Mouse (Mus musculus) limb, embryonic 14.5 days (tissue): ENCODE results near the gene Clpb. TPM values are rescaled to one million over a fixed set of nuclear protein-coding genes. Genes with fewer than 3 reads are reported as not detected.

Experiments used
- ATAC-seq: fragments of 200-750 bp; cut with Nextera tagmentation; 2 replicates; pipeline ENCODE4 v1.8.0; 2017; ENCODE audit warnings: low read depth, moderate number of reproducible peaks, moderate TSS enrichment; ENCODE audit not compliant: low FRiP score
- DNase-seq: peaks from one replicate; pipeline ENCODE4 v3.0.0-alpha.2; 2015; ENCODE audit warnings: low spot score
- H3K27ac ChIP-seq: fragments of 300-500 bp; sonication (generic); replicated peaks from 2 replicates; pipeline ENCODE4 v1.5.1; 2014; ENCODE audit warnings: low read depth, mild to moderate bottlenecking, low read length, moderate library complexity, mixed read lengths
- H3K27me3 ChIP-seq: fragments of 300-500 bp; sonication (generic); 2 replicates; pipeline ENCODE4 v1.6.1; 2014; ENCODE audit warnings: low read length, mixed read lengths; ENCODE audit not compliant: control insufficient read depth, insufficient read depth
- H3K36me3 ChIP-seq: fragments of 300-500 bp; sonication (generic); 2 replicates; pipeline ENCODE4 v1.6.1; 2014; ENCODE audit warnings: mild to moderate bottlenecking, low read length, moderate library complexity, mixed read lengths; ENCODE audit not compliant: control insufficient read depth, insufficient read depth
- H3K4me1 ChIP-seq: fragments of 300-500 bp; sonication (generic); 2 replicates; pipeline ENCODE4 v1.6.1; 2014; ENCODE audit warnings: antibody characterized with exemption, low read length, mixed read lengths; ENCODE audit not compliant: control insufficient read depth, insufficient read depth
- H3K4me2 ChIP-seq: fragments of 300-500 bp; sonication (generic); replicated peaks from 2 replicates; pipeline ENCODE4 v1.6.1; 2014; ENCODE audit warnings: low read depth, mild to moderate bottlenecking, low read length, moderate library complexity; ENCODE audit not compliant: severe bottlenecking
- H3K4me3 ChIP-seq: fragments of 300-500 bp; sonication (generic); replicated peaks from 2 replicates; pipeline ENCODE4 v1.5.1; 2014; ENCODE audit warnings: low read length
- H3K9ac ChIP-seq: fragments of 300-500 bp; sonication (generic); 2 replicates; pipeline ENCODE4 v1.6.1; 2014; ENCODE audit warnings: mild to moderate bottlenecking, low read depth, low read length, moderate library complexity; ENCODE audit not compliant: severe bottlenecking
- H3K9me3 ChIP-seq: fragments of 300-500 bp; sonication (generic); 2 replicates; pipeline ENCODE4 v1.6.1; 2016; ENCODE audit warnings: low read length; ENCODE audit not compliant: control insufficient read depth
- POLR2A ChIP-seq: fragments of 200-500 bp; IDR thresholded peaks from 2 replicates; pipeline ENCODE4 v1.8.0; 2012; ENCODE audit warnings: inconsistent platforms, mild to moderate bottlenecking, moderate library complexity, borderline replicate concordance; ENCODE audit not compliant: insufficient read depth, insufficient read length; ENCODE audit errors: extremely low read depth
- WGBS: fragments of 180-500 bp; shearing (Covaris S2); extraction: QIAGEN DNeasy Blood & Tissue Kit; methylation state at CpG from one replicate; pipeline ENCODE4 v1.1.7; 2014; 5-methylcytosine and 5-hydroxymethylcytosine counted together
- polyA plus RNA-seq, 2 experiments: library from polyadenylated mRNA; depleted of rRNA in 1 of 2; stranded (reverse) in 1 of 2; unstranded in 1 of 2; fragments of >200 nt; fragmentation: Nextera tagmentation in 1 of 2; extraction: Ambion mirVana in 1 of 2; gene quantifications; 2 replicates each; pipeline versions ENCODE4 v1.2.1 to v1.2.3; 2012 to 2014

Clpb gene
- polyA plus RNA-seq, 2 experiments = 27.6 to 41.7 TPM

DNA sequence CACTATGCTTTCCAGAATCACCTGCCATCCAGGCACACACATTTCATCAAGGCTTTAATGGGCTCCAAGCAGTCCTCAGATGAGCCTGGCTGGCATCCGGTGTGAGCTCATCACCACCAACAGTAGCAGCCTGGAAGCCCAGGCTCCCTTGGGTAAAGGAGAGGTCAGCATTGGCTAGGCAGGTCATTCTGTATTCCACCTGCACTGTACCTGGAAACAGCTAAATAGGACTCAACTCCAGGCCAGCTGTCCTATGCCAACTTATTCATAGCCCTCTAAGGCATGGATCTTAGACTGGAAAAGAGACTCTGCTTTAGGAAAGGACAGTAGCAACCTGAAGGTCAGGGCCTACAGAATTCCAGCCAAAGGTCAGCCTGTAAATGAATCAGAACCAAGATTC, 68.7 kb downstream of the Clpb start:
- WGBS = 82% methylated on average over 1 of the region's 1 CpGs

DNA sequence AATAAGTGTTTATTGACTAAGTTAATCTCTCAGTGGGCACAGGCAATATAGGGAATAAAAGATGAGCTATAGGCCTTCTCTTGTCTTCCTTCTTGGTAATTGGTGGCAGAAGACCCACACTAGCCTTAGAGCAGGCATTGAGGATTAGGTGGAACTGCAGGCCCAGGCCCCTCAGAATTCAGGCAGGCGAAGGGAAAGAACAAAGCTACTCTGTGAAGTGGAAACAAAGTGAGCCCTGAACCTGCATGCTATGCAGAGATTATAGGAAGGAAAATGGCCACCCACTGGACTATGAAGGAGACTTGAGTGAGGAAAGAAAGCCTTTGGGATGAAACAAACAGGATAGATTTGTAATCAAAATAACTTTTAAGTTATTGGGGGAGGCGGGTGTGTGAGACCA, 69.6 kb downstream of the Clpb start:
- TF ChIP-seq POLR2A = no peak

More for the DNA sequence above, 68.7 kb downstream of the Clpb start:
- Histone ChIP-seq H3K9ac (no peak overlapping the region), H3K9me3 (no peaks in the 10 kb centered on the region), H3K4me1 (no peaks in the 10 kb centered on the region), H3K27ac (no peak overlapping the region), H3K4me3 (no peak overlapping the region), H3K4me2 (no peak overlapping the region), H3K27me3 (no peaks in the 10 kb centered on the region), H3K36me3 (peaks cover 3% of the 10 kb centered on the region; the same call in 1 of the 2 replicates)
- no peak for TF ChIP-seq POLR2A
- DNase-seq = no peak
- no peak for ATAC-seq

DNA sequence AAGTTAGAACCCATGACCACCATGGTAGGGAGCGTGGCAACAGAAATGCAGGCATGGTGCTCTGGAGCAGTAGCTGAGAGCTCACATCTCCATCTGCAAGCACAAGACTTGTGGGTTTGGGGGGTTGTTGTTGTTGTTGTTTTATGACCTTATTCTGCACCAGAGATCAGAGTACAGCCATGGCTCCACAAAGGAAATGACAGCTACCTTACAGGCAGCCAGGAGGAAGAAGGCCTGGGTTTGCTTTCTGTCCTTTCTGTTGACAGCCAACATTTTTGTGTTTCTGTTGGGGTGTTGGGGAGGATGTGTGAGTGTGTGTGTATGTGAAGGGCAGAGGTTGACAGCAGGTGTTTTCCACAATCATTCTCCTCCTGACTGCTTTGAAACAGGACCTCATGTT, 71.9 kb downstream of the Clpb start:
- no peak for TF ChIP-seq POLR2A
- no peak overlapping the region for H3K9ac ChIP-seq
- WGBS = 86% methylated on average over 1 of the region's 1 CpGs
- no peak for DNase-seq
- H3K4me1 ChIP-seq = no peaks in the 10 kb centered on the region
- ATAC-seq = no peak
- H3K27ac ChIP-seq = no peak overlapping the region
- no peak overlapping the region for H3K4me3 ChIP-seq
- H3K27me3 ChIP-seq = no peaks in the 10 kb centered on the region
- no peaks in the 10 kb centered on the region for H3K9me3 ChIP-seq
- H3K4me2 ChIP-seq = no peak overlapping the region
- no peaks in the 10 kb centered on the region for H3K36me3 ChIP-seq

More for the DNA sequence above, 69.6 kb downstream of the Clpb start:
- Histone ChIP-seq H3K9ac (no peak overlapping the region), H3K36me3 (no peaks in the 10 kb centered on the region), H3K27me3 (no peaks in the 10 kb centered on the region), H3K27ac (no peak overlapping the region), H3K4me3 (no peak overlapping the region), H3K9me3 (no peaks in the 10 kb centered on the region), H3K4me1 (no peaks in the 10 kb centered on the region), H3K4me2 (no peak overlapping the region)
- no peak for ATAC-seq
- 89% methylated on average over 2 of the region's 2 CpGs for WGBS
- no peak for DNase-seq

DNA sequence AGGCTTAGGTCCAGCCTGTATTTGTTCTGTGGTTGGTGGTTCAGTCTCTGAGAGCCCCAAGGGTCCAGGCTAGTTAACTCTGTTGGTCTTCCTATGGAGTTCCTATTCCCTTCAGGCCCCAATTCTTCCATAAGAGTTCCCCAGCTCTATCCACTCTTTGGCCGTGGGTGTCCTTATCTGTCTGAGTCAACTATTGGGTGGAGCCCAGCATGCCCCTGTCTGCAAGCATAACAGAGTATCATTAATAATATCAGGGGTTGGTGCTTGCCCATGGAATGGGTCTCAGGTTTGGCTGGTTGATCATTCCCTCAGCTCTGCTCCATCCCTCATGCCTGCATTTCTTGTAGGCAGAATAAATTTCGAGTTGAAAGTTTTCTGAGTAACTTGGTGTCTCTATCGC, 74.3 kb downstream of the Clpb start:
- Histone ChIP-seq H3K4me3 (no peak overlapping the region), H3K4me1 (no peaks in the 10 kb centered on the region), H3K4me2 (no peak overlapping the region), H3K27me3 (no peaks in the 10 kb centered on the region), H3K9me3 (no peaks in the 10 kb centered on the region), H3K36me3 (no peaks in the 10 kb centered on the region), H3K27ac (no peak overlapping the region), H3K9ac (no peak overlapping the region)
- no peak for DNase-seq
- TF ChIP-seq POLR2A = no peak
- 73% methylated on average over 3 of the region's 3 CpGs for WGBS
- ATAC-seq = no peak

DNA sequence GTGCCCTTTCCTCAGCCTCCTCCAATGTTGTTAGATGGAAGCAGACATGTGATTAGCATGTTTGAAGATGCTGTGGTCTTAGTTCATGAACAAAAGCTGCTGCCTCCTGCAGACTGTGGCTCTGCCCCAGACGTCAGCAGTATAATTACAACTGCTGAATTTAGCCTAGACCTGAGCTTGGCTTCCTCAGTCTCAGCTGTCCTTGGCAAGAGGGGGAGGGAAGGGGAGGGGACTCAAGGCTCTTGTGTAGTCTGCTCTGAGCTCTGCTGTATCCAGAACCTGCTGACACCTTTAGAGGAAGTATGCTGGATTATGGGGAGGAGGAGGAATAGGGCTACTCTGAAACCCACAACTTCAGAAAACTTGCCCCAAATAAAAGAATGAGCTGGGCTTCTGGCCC, 76.2 kb downstream of the Clpb start:
- WGBS = 12% methylated on average over 1 of the region's 1 CpGs
- Histone ChIP-seq H3K27ac (no peak overlapping the region), H3K27me3 (no peaks in the 10 kb centered on the region), H3K9me3 (no peaks in the 10 kb centered on the region), H3K4me3 (no peak overlapping the region), H3K4me2 (no peak overlapping the region), H3K4me1 (no peaks in the 10 kb centered on the region), H3K9ac (no peak overlapping the region), H3K36me3 (no peaks in the 10 kb centered on the region)
- ATAC-seq = no peak
- no peak for TF ChIP-seq POLR2A
- DNase-seq = no peak

DNA sequence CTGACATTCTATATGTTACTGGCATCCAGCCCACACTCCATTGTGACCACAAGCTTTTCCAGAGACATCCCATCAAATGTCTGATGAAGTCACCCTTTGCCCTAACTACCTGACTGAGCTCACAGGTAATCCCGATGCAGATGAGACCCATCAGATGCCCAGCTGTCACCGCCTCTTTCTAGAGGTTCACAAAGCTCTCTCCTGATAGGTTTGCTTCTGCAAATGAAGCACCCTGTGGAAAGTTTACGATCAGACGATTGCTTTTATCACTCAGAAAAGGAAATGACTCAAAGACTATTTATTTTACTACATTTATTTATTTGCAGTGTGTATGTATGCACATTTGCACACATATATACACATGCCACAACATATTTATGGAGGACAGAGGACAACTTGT, 80.1 kb downstream of the Clpb start:
- Histone ChIP-seq H3K9me3 (no peaks in the 10 kb centered on the region), H3K27ac (no peak overlapping the region), H3K4me3 (no peak overlapping the region), H3K4me2 (no peak overlapping the region), H3K27me3 (no peaks in the 10 kb centered on the region), H3K4me1 (no peaks in the 10 kb centered on the region), H3K36me3 (no peaks in the 10 kb centered on the region), H3K9ac (no peak overlapping the region)
- ATAC-seq = no peak
- 65% methylated on average over 4 of the region's 4 CpGs for WGBS
- no peak for DNase-seq
- no peak for TF ChIP-seq POLR2A
